Mouse (Mus musculus) midbrain, embryonic 13.5 days (tissue): ENCODE measurements around the gene Alyref2. TPM values are rescaled to one million over a fixed set of nuclear protein-coding genes. Genes with fewer than 3 reads are reported as not detected.
"Not testable (repeated sequence)": the region's sequence is repeated elsewhere in the genome, so short reads cannot be mapped to it uniquely, and the experiment has no call there.

Source experiments
- ATAC-seq: fragments of 200-750 bp; cut with Nextera tagmentation; 2 replicates; pipeline ENCODE4 v1.8.0; 2017; ENCODE audit warnings: mild to moderate bottlenecking, moderate TSS enrichment, moderate library complexity
- H3K27ac ChIP-seq: fragments of 300-500 bp; sonication (generic); 2 replicates; pipeline ENCODE4 v1.5.1; 2015; ENCODE audit warnings: inconsistent platforms, mild to moderate bottlenecking, moderate library complexity
- H3K27me3 ChIP-seq: fragments of 300-500 bp; sonication (generic); 2 replicates; pipeline ENCODE4 v1.6.1; 2015; ENCODE audit warnings: mild to moderate bottlenecking, inconsistent platforms
- H3K36me3 ChIP-seq: fragments of 300-500 bp; sonication (generic); 2 replicates; pipeline ENCODE4 v1.6.1; 2015; ENCODE audit warnings: mild to moderate bottlenecking, inconsistent platforms
- H3K4me1 ChIP-seq: fragments of 300-500 bp; sonication (generic); replicated peaks from 2 replicates; pipeline ENCODE4 v1.6.1; 2015; ENCODE audit warnings: inconsistent platforms
- H3K4me2 ChIP-seq: fragments of 300-500 bp; sonication (generic); replicated peaks from 2 replicates; pipeline ENCODE4 v1.6.1; 2015; ENCODE audit warnings: moderate library complexity, mild to moderate bottlenecking, inconsistent platforms
- H3K4me3 ChIP-seq: fragments of 300-500 bp; sonication (generic); replicated peaks from 2 replicates; pipeline ENCODE4 v1.5.1; 2015; ENCODE audit warnings: mild to moderate bottlenecking, inconsistent platforms
- H3K9ac ChIP-seq: fragments of 300-500 bp; sonication (generic); replicated peaks from 2 replicates; pipeline ENCODE4 v1.6.1; 2015; ENCODE audit warnings: mild to moderate bottlenecking, inconsistent platforms
- H3K9me3 ChIP-seq: fragments of 300-500 bp; sonication (generic); 2 replicates; pipeline ENCODE4 v1.6.1; 2016; ENCODE audit warnings: mild to moderate bottlenecking, inconsistent platforms
- WGBS: fragments of 180-500 bp; shearing (Covaris S2); methylation state at CpG from one replicate; pipeline ENCODE4 v1.1.7; 2015; 5-methylcytosine and 5-hydroxymethylcytosine counted together
- polyA plus RNA-seq: library from polyadenylated mRNA; unstranded; fragments of >200 nt; fragmentation: Nextera tagmentation; extraction: Ambion mirVana; gene quantifications from 2 replicates; pipeline ENCODE4 v1.2.1, GENCODE M21; 2015

Alyref2 gene
- polyA plus RNA-seq, 1 experiment from 2014 or later = 31.2 TPM

- H3K4me1 ChIP-seq, H3K9me3 ChIP-seq, H3K27me3 ChIP-seq, ATAC-seq, H3K4me2 ChIP-seq, H3K9ac ChIP-seq, H3K4me3 ChIP-seq, H3K27ac ChIP-seq, H3K36me3 ChIP-seq: not testable (repeated sequence)
- 93% methylated on average over 8 of the region's 8 CpGs for WGBS
Measured at GRCm38 (mm10) chr1:171471941-171472340, 31.3 kb upstream of the Alyref2 start.

GRCm38 (mm10) chr1:171473506-171473905, 29.8 kb upstream of the Alyref2 start:
- Histone ChIP-seq H3K4me2 (no peak overlapping the region), H3K4me3 (no peak overlapping the region), H3K27me3 (no peaks in the 10 kb centered on the region), H3K27ac (no peak overlapping the region), H3K9ac (no peak overlapping the region), H3K36me3 (no peaks in the 10 kb centered on the region), H3K4me1 (no peaks in the 10 kb centered on the region), H3K9me3 (no peaks in the 10 kb centered on the region)
- ATAC-seq = no peak
- WGBS = 77% methylated on average over 4 of the region's 4 CpGs

DNA sequence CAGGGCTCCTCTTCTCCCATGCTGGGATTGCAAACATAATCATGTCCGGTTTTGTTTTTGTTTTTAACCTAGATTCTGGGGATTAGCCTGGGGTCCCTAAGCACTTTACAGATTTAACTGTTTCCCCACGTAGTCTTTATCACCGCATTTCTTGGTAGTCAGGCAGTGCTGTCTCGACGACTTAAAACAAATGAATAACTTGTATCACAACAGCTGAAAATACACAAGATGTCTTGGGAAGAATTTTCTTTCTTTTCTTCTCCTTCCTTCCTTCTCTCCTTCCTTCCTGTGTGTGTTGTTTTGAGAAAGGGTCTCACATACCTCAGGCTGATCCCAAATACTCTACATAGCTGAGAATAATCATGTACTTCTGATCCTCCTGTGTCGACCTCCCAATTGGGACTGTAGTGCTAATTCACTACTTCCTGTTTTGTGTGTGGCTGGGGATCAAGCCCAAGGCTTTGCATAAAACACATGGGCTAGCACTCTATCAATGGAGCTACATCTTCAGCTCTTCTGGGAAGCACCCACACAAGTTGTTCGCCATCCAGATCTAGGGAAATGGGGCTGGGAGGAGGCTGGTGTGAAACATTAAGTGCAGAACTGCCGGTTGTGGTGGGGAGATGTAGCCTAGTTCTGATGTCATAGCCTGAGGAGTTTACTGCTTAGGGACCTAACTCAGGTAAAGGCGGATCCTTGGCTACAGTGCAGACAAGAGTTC, 29.2 kb upstream of the Alyref2 start:
- no peaks in the 10 kb centered on the region for H3K27me3 ChIP-seq
- 73% methylated on average over 9 of the region's 9 CpGs for WGBS
- H3K4me2 ChIP-seq = no peak overlapping the region
- H3K4me1 ChIP-seq = no peaks in the 10 kb centered on the region
- no peaks in the 10 kb centered on the region for H3K9me3 ChIP-seq
- H3K36me3 ChIP-seq = no peaks in the 10 kb centered on the region
- H3K9ac ChIP-seq = no peak overlapping the region
- no peak for ATAC-seq
- no peak overlapping the region for H3K4me3 ChIP-seq
- H3K27ac ChIP-seq = no peak overlapping the region

DNA sequence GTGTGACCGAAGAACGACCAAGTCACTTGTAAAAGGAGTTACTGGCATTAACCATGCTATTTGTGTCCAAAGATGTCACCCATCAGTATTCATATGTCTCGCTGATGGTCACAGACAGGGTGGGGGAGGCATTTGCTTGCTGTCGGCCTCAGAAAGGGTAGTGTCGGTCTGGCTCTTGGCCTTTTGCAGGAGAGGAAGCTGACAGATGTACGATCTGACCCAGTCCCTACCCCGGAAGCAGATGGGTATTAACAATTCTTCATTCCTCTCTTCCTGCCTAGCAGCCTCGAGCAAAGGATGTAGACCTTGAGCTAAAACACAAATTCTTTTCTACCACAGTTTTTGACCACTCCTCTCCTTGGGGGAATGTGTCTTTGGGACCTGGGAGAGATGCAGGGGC, 26.2 kb upstream of the Alyref2 start:
- H3K4me3 ChIP-seq = no peak overlapping the region
- H3K4me1 ChIP-seq = no peaks in the 10 kb centered on the region
- H3K9me3 ChIP-seq = peaks cover 5% of the 10 kb centered on the region; the same call in 1 of the 2 replicates
- no peak overlapping the region for H3K27ac ChIP-seq
- no peak overlapping the region for H3K9ac ChIP-seq
- no peaks in the 10 kb centered on the region for H3K27me3 ChIP-seq
- H3K36me3 ChIP-seq = no peaks in the 10 kb centered on the region
- H3K4me2 ChIP-seq = no peak overlapping the region
- WGBS = 82% methylated on average over 8 of the region's 8 CpGs
- no peak for ATAC-seq

DNA sequence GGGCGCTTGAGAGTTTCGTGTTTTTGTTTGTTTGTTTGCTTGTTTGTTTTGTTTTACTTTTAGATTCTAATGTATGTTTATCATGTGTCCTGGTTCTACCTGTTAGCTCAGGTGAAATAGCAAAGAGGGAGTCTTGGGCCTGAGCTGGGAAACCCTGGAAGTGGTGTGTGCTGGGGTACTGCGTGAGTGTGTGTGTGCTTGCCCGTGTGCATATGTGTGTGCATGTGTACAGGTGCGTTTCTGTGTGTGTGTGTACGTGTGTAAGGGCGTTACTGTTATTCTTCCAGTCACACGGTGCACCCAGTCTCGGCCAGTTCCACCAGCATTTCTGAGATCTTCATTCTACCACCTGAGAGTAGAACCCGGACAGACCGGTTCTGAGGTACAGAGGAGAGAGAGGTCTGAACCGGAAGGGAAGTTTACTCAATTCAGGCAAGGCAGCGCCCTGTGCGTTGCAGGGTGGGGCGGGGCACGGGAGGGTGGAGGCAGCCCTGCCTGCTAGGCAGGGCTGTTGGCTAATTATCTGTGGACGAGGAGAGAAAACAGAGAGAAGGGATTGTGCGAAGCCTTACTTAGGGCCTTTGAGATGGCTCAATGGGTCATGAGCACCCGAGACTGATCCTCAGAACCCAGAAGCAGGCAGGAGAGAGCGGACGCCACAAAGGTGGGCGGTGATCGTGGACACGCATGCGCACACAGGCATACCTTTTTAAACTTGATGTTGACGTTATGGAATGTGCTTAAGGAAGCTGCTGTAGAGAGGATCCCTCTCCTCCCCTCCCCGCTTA, 25.3 kb upstream of the Alyref2 start:
- H3K9ac ChIP-seq = no peak overlapping the region
- peaks cover 8% of the 10 kb centered on the region for H3K9me3 ChIP-seq
- ATAC-seq = peak; percentile 70

GRCm38 (mm10) chr1:171478968-171479367, 24.3 kb upstream of the Alyref2 start:
- Histone ChIP-seq H3K4me1 (no peaks in the 10 kb centered on the region), H3K27me3 (no peaks in the 10 kb centered on the region), H3K27ac (no peak overlapping the region), H3K36me3 (no peaks in the 10 kb centered on the region), H3K4me2 (no peak overlapping the region), H3K9me3 (peaks cover 11% of the 10 kb centered on the region), H3K9ac (no peak overlapping the region), H3K4me3 (no peak overlapping the region)
- ATAC-seq = peak; percentile 58; the same call in 1 of the 2 replicates
- 62% methylated on average over 2 of the region's 2 CpGs for WGBS

More for the DNA sequence above, 25.3 kb upstream of the Alyref2 start:
- Histone ChIP-seq H3K36me3 (no peaks in the 10 kb centered on the region), H3K27ac (no peak overlapping the region), H3K4me1 (no peaks in the 10 kb centered on the region), H3K4me2 (peak overlapping the region; percentile 32), H3K27me3 (no peaks in the 10 kb centered on the region), H3K4me3 (peak overlapping the region; percentile 26)
- WGBS = 66% methylated on average over 27 of the region's 27 CpGs

DNA sequence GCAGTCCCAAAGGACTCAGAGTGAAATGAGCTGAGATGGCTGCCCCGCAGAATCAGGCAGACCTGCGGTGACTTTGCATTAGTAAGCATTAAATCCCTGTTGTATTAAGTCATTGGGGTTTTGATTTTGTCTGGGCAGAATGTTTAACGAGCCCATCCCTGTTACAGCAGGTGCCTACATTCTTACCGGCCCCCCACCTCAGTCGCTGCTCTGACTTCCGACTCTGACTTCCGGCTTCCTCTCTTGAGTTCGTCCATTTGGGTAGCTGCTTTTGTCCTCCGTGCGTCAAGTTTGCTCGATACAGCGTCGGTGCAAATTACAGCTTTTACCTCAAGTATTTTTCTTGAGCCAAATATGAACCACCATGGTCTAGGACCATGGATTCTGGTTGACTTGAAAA, 9.0 kb upstream of the Alyref2 start:
- no peak for ATAC-seq
- Histone ChIP-seq H3K4me1 (no peaks in the 10 kb centered on the region), H3K36me3 (no peaks in the 10 kb centered on the region), H3K9me3 (peaks cover 14% of the 10 kb centered on the region), H3K27ac (no peak overlapping the region), H3K4me3 (no peak overlapping the region), H3K27me3 (no peaks in the 10 kb centered on the region), H3K9ac (no peak overlapping the region), H3K4me2 (no peak overlapping the region)
- 91% methylated on average over 13 of the region's 13 CpGs for WGBS

DNA sequence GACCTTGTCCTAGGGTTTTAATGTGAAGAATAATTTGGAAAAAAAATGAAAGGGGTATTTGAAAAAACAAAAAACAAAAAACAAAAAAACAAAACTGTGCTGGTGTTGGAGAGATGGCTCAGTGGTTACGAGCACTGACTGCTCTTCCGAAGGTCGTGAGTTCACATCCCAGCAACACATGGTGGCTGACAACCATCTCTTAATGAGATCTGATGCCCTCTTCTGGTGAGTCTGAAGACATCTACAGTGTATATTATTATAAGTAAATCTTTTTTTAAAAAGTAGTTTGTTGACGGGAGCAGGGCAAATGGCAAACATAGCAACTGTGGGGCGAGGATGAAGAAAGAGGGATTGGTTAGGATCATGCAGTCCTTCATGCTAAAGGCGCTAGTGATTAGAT, 7.9 kb upstream of the Alyref2 start:
- H3K9ac ChIP-seq = no peak overlapping the region
- H3K4me2 ChIP-seq = no peak overlapping the region
- no peaks in the 10 kb centered on the region for H3K36me3 ChIP-seq
- H3K9me3 ChIP-seq = peaks cover 10% of the 10 kb centered on the region
- H3K27ac ChIP-seq = no peak overlapping the region
- ATAC-seq = no peak
- no peaks in the 10 kb centered on the region for H3K4me1 ChIP-seq
- no peaks in the 10 kb centered on the region for H3K27me3 ChIP-seq
- no peak overlapping the region for H3K4me3 ChIP-seq
- 88% methylated on average over 6 of the region's 6 CpGs for WGBS

DNA sequence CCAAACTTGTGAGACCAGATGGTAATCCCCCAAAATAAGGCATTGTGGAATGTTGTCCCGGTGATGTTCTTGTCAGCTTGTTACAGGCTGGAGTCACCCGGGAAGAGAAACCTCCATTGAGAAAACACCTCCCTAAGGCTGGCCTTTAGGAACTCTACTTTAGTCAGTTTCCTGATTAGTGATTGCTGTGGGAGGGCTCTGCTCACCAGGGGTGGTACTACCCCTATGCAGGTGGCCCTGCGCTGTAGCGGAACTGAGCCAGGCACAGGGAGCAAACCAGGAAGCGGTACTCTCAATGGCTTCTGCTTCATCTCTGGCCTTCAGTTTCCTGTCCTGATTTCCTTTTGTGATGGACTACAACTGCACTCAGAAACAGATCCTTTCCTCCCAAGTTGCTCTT, 3.4 kb upstream of the Alyref2 start:
- Histone ChIP-seq H3K27me3 (no peaks in the 10 kb centered on the region), H3K36me3 (no peaks in the 10 kb centered on the region), H3K4me2 (no peak overlapping the region), H3K4me1 (peaks cover 4% of the 10 kb centered on the region), H3K9ac (no peak overlapping the region), H3K4me3 (no peak overlapping the region), H3K9me3 (peaks cover 3% of the 10 kb centered on the region; the same call in 1 of the 2 replicates), H3K27ac (peak overlapping the region; percentile 35; the same call in 1 of the 2 replicates)
- WGBS = 83% methylated on average over 5 of the region's 5 CpGs
- ATAC-seq = no peak

DNA sequence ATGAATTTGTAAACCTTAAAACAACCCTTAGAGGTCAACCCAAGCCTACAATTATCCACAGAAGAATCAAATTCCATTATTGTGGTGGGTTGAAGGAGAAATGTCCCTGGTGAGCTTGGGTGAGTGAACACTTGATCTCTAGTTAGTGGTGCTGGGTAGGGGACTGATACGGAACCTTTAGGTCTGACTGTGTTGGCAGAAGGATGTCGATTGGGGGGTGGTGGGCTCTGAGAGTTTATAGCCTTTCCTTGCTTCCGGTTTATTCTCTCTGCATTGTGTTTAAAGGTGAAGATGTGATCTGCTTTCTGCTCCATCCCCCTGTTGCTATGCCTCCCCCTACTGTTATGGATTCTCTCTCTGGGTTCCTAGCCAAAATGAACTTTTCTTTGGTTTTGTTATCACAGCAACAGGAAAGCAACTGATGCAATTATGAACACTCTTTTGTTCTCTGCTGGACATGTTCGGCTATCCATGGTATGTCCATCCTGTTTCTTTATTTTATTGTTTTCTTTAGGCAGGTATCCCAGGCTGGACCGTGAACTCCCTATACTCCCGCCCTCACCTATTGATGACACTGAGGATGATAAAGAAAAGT, 2.2 kb upstream of the Alyref2 start:
- no peak overlapping the region for H3K4me3 ChIP-seq
- H3K4me1 ChIP-seq = peaks cover 10% of the 10 kb centered on the region
- peaks cover 2% of the 10 kb centered on the region; the same call in 1 of the 2 replicates for H3K36me3 ChIP-seq
- H3K9me3 ChIP-seq = no peaks in the 10 kb centered on the region
- ATAC-seq = no peak
- no peak overlapping the region for H3K9ac ChIP-seq
- H3K27me3 ChIP-seq = no peaks in the 10 kb centered on the region
- no peak overlapping the region for H3K27ac ChIP-seq
- H3K4me2 ChIP-seq = no peak overlapping the region; the same call in 1 of the 2 replicates
- WGBS = 64% methylated on average over 6 of the region's 6 CpGs

- Histone ChIP-seq H3K4me2 (peak overlapping the region; percentile 56), H3K27me3 (no peaks in the 10 kb centered on the region), H3K9ac (no peak overlapping the region), H3K36me3 (peaks cover 5% of the 10 kb centered on the region; the same call in 1 of the 2 replicates), H3K4me3 (0 out of 2 replicates have a peak overlapping the region, but pooled peaks have one; percentile 14), H3K9me3 (no peaks in the 10 kb centered on the region), H3K27ac (peak overlapping the region; percentile 77), H3K4me1 (peaks cover 10% of the 10 kb centered on the region)
- WGBS = 3% methylated on average over 5 of the region's 5 CpGs
- no peak for ATAC-seq
Measured at GRCm38 (mm10) chr1:171501636-171502080, 1.6 kb upstream of the Alyref2 start.
